Mouse (Mus musculus) small intestine, adult 10 weeks (tissue): ENCODE measurements around the gene Ppm1m. TPM values are rescaled to one million over a fixed set of nuclear protein-coding genes. Genes with fewer than 3 reads are reported as not detected.

Source experiments
- polyA plus RNA-seq: library from polyadenylated mRNA; stranded (reverse); fragments of 350-450 nt; fragmentation: Illumina TruSeq; extraction: RNeasy Lipid Tissue Mini Kit (QIAGEN cat#74804); gene quantifications from one replicate; pipeline ENCODE4 v1.2.3, GENCODE M21; 2014; ENCODE audit warnings: low replicate concordance

The Ppm1m gene
- 0.78 TPM for polyA plus RNA-seq

GRCm38 (mm10) chr9:106199535-106200272 lies at the start of gene Ppm1m:
Ppm1m (minus strand) TSS chr9:106199746.

GRCm38 (mm10) chr9:106222261-106222851 lies 22.8 kb upstream of the Ppm1m start, which contains the start of gene Tlr9:
Tlr9 (plus strand) TSS chr9:106222598.

GRCm38 (mm10) chr9:106202819-106203636 lies 3.5 kb upstream of the Ppm1m start, which contains the start of gene Twf2:
Twf2 (plus strand) TSS chr9:106203108.

GRCm38 (mm10) chr9:106170556-106171345 lies 28.8 kb downstream of the Ppm1m start, which contains the start of gene Wdr82:
Wdr82 (plus strand) TSS chr9:106170928.

GRCm38 (mm10) chr9:106158037-106158491 lies 41.5 kb downstream of the Ppm1m start, which contains the start of gene Glyctk:
Glyctk (minus strand) TSS chr9:106158138.

Other genes with a start within 250 kb of the Ppm1m start
- gene Col6a5, start 239.1 kb downstream of the Ppm1m start, polyA plus RNA-seq = 7.5 TPM
- gene Col6a4, start 103.0 kb downstream of the Ppm1m start, polyA plus RNA-seq = 13.1 TPM
- gene Glyctk, start 41.6 kb downstream of the Ppm1m start, polyA plus RNA-seq = 1.3 TPM
- gene Wdr82, start 28.8 kb downstream of the Ppm1m start, polyA plus RNA-seq = 71.1 TPM
- gene Twf2, start 3.4 kb upstream of the Ppm1m start, polyA plus RNA-seq = not detected
- not detected for gene Tlr9, start 22.9 kb upstream of the Ppm1m start, polyA plus RNA-seq
- gene Alas1, start 48.9 kb upstream of the Ppm1m start, polyA plus RNA-seq = 43.5 TPM
- gene Poc1a, start 81.3 kb upstream of the Ppm1m start, polyA plus RNA-seq = 0.37 TPM
- gene Dusp7, start 168.9 kb upstream of the Ppm1m start, polyA plus RNA-seq = 5.7 TPM
- 5.7 TPM for gene Rpl29, start 229.7 kb upstream of the Ppm1m start, polyA plus RNA-seq
- 7.4 TPM for gene Acy1, start 238.6 kb upstream of the Ppm1m start, polyA plus RNA-seq
- gene Abhd14b, start 247.7 kb upstream of the Ppm1m start, polyA plus RNA-seq = 12.4 TPM
- gene Abhd14a, start 247.9 kb upstream of the Ppm1m start, polyA plus RNA-seq = 1.6 TPM